Mouse (Mus musculus) G1E (cell line): ENCODE measurements around the gene Fbxo39. TPM values are rescaled to one million over a fixed set of nuclear protein-coding genes. Genes with fewer than 3 reads are reported as not detected.

Experiments used
- ATAC-seq: 2 replicates; pipeline ENCODE4 v1.8.0; 2016; ENCODE audit warnings: mild to moderate bottlenecking; ENCODE audit not compliant: insufficient number of reproducible peaks, poor library complexity, low FRiP score, severe bottlenecking; ENCODE audit errors: extremely low read depth
- DNase-seq: peaks from one replicate; pipeline ENCODE4 v3.0.0; 2012; ENCODE audit warnings: low spot score
- H3K27me3 ChIP-seq: 2 replicates; pipeline ENCODE4 v1.6.1; 2012; ENCODE audit warnings: mild to moderate bottlenecking, low read length, inconsistent platforms; ENCODE audit not compliant: insufficient read depth
- H3K36me3 ChIP-seq: replicated peaks from 2 replicates; pipeline ENCODE3; 2012; ENCODE audit warnings: mild to moderate bottlenecking, inconsistent platforms
- H3K4me1 ChIP-seq: 2 replicates; pipeline ENCODE4 v1.6.1; 2012; ENCODE audit warnings: low read depth, low read length, inconsistent platforms, mixed read lengths; ENCODE audit not compliant: insufficient read depth
- H3K4me3 ChIP-seq: 2 replicates; pipeline ENCODE4 v1.5.1; 2012; ENCODE audit warnings: low read depth, mild to moderate bottlenecking, inconsistent platforms, low read length, moderate library complexity, mixed read lengths
- H3K9me3 ChIP-seq: replicated peaks from 2 replicates; pipeline ENCODE4 v1.6.1; 2012; ENCODE audit warnings: inconsistent platforms
- CTCF ChIP-seq: IDR thresholded peaks from 2 replicates; pipeline ENCODE4 v1.5.1; 2012; ENCODE audit warnings: low read depth, low read length, inconsistent platforms, mixed read lengths
- GATA1 ChIP-seq: IDR thresholded peaks from 2 replicates; pipeline ENCODE4 v1.6.1; 2012; ENCODE audit warnings: borderline replicate concordance, low read length, inconsistent platforms, mixed read lengths
- GATA2 ChIP-seq: IDR thresholded peaks from 2 replicates; pipeline ENCODE4 v1.6.1; 2012; ENCODE audit warnings: low read depth, low read length, inconsistent platforms, borderline replicate concordance
- POLR2AphosphoS5 ChIP-seq: IDR thresholded peaks from 2 replicates; pipeline ENCODE4 v1.6.1; 2012; ENCODE audit warnings: low read depth, low read length, inconsistent platforms; ENCODE audit not compliant: insufficient replicate concordance
- TAL1 ChIP-seq: conservative IDR thresholded peaks from 2 replicates; pipeline ENCODE4 v1.6.1; 2012; ENCODE audit warnings: low read depth, low read length, inconsistent platforms, mixed read lengths
- polyA plus RNA-seq: library from polyadenylated mRNA; stranded (reverse); fragments of >175 nt; gene quantifications from 2 replicates; pipeline ENCODE4 v1.2.3, GENCODE M21; 2012
- total RNA-seq, 2 experiments: library from RNA; stranded (forward) in 1 of 2; stranded (reverse) in 1 of 2; fragments of 200-1000 nt in 1 of 2; fragments of >200 nt in 1 of 2; fragmentation: Nextera tagmentation in 1 of 2; gene quantifications; 2 replicates each; pipeline ENCODE4 v1.2.3; 2014 to 2017

Gene Fbxo39
- total and polyA plus RNA-seq, 3 experiments = 0.05 TPM; not detected in 2

DNA sequence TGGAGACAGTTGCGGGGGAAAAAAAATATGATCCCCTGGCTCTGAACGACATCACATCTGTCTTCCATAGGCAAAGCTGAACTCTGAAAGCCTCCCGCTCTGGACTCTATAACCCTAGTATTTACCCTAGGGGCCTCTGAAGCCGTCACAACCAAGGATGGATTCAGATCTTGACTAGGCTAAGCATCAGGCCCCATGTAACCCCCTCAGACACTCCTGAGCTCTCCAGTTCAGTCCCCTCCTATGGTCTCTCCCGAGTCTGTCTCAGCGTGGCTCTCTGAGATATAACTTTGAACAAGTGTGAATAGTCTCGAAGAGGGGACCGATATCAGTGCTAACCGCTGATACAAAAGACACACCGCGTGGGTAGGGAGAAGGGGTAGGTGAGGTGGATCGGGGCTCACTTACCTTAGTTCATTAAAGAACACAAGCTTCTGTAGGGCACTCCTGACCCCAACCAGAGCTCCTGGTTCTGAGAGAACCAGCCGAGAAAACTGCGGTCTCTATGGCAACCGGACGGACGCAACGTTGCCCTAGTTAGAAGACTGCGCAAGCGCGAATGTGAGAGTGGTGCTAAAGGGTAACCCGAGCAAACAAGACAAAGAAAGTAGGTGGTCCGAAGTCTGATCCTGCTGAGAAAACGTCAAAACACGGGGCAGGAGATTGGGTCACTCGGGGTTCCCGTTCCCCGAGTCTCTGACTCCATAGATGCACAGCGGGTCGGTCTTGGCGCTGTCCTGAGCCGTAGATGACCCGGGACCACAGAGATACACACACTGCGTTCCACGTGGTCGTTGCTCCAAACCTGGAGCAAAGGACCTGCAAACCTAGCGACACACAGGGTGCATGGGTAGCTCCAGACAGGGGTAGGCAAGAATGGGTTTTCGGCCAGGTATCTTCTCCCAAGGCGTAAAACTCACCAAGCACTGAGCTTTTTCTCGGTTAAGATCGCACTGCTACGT lies 47.4 kb downstream of the Fbxo39 start:
- no peak overlapping the region for H3K4me3 ChIP-seq
- H3K27me3 ChIP-seq = peaks cover 5% of the 10 kb centered on the region
- DNase-seq = no peak
- no peaks in the 10 kb centered on the region for H3K36me3 ChIP-seq
- no peaks in the 10 kb centered on the region for H3K4me1 ChIP-seq
- TF ChIP-seq GATA1 = no peak
- H3K9me3 ChIP-seq = no peaks in the 10 kb centered on the region
- no peak for ATAC-seq

DNA sequence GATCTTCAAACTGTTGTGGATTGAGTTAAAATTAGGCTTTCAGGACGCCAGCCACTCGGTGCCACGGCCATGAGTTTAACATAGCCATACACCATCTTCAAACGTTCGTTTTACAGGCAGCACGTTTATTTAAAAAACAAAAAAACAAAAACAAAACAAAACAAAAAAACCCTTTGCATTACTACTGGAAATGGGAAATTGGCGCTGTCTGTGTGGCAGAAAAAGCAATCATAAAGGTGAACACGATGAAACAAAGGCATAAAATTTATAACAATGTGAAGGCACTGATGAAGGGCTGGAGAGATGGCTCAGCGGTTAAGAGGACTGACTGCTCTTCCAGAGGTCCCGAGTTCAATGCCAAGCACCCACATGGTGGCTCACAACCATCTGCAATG lies 48.1 kb downstream of the Fbxo39 start, which contains the start of gene Tekt1:
Tekt1 (minus strand) TSS at position 96 of the 395 bp plus-strand sequence.
- H3K9me3 ChIP-seq = no peaks in the 10 kb centered on the region
- no peak for TF ChIP-seq GATA2
- DNase-seq (no peak), ATAC-seq (no peak)
- H3K36me3 ChIP-seq = no peaks in the 10 kb centered on the region
- H3K4me1 ChIP-seq = no peaks in the 10 kb centered on the region
- no peak within 1 kb of the TSS for H3K4me3 ChIP-seq
- H3K27me3 ChIP-seq = peaks cover 5% of the 10 kb centered on the region

DNA sequence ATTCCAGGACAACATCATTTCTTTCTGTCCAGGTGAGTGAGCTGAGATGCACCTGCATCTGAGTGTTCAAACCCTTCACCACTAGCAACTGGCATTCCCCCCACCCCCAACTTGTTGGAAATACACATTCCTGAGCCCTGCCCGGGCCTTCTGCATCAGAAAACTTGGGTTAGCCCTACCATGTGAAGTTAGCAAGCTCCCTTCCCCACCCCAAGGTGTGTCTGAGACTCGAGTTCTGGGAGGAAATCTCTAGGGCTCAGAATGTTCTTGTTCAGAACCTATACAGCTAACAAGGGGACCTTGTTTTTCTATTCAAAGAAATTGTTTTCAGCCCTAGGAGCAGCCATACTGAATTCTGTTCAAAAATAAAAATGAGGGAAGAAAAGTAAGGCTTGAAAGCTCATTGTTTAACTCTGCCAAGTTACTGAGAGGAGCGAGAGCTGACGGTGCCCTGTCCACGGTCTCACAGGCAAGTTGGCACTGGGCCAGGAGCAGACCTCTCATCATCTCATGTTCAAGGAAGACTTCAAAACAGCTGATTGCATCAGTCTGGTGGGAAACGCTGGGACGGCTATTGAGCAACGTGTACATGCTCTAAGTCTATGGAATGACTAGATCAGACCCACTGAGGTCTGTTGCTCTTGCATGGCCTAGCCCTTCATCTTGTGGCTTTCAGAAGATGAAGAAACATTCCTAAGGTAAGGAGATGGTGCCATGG lies 49.4 kb downstream of the Fbxo39 start:
- no peak for ATAC-seq
- H3K9me3 ChIP-seq = no peaks in the 10 kb centered on the region
- no peaks in the 10 kb centered on the region for H3K4me1 ChIP-seq
- peaks cover 10% of the 10 kb centered on the region for H3K27me3 ChIP-seq
- H3K4me3 ChIP-seq = no peak overlapping the region
- DNase-seq = no peak
- TF ChIP-seq CTCF (no peak), POLR2AphosphoS5 (no peak), GATA2 (no peak), TAL1 (no peak), GATA1 (no peak)
- H3K36me3 ChIP-seq = no peaks in the 10 kb centered on the region

- Histone ChIP-seq H3K27me3 (peaks cover 10% of the 10 kb centered on the region), H3K9me3 (no peaks in the 10 kb centered on the region), H3K4me3 (no peak overlapping the region), H3K36me3 (no peaks in the 10 kb centered on the region), H3K4me1 (no peaks in the 10 kb centered on the region)
- DNase-seq (no peak), ATAC-seq (no peak)
- TF ChIP-seq CTCF = no peak
- no peak for TF ChIP-seq GATA1
- no peak for TF ChIP-seq POLR2AphosphoS5
- TF ChIP-seq TAL1 = no peak
- TF ChIP-seq GATA2 = no peak
Measured at GRCm38 (mm10) chr11:72364526-72364925, 50.3 kb downstream of the Fbxo39 start.

GRCm38 (mm10) chr11:72366126-72366525 lies 51.9 kb downstream of the Fbxo39 start:
- peaks cover 10% of the 10 kb centered on the region for H3K27me3 ChIP-seq
- TF ChIP-seq CTCF = no peak
- TF ChIP-seq GATA2 = no peak
- TF ChIP-seq TAL1 = no peak
- no peak for TF ChIP-seq GATA1
- no peak for TF ChIP-seq POLR2AphosphoS5

GRCm38 (mm10) chr11:72367934-72368674 lies 53.9 kb downstream of the Fbxo39 start:
- H3K9me3 ChIP-seq = no peaks in the 10 kb centered on the region
- ATAC-seq (no peak), DNase-seq (no peak)
- H3K27me3 ChIP-seq = peaks cover 5% of the 10 kb centered on the region
- TF ChIP-seq POLR2AphosphoS5 (no peak), GATA1 (no peak), GATA2 (no peak), TAL1 (no peak), CTCF (no peak)
- no peak overlapping the region for H3K4me3 ChIP-seq
- H3K4me1 ChIP-seq = no peaks in the 10 kb centered on the region
- no peaks in the 10 kb centered on the region for H3K36me3 ChIP-seq

More at GRCm38 (mm10) chr11:72366126-72366525, 51.9 kb downstream of the Fbxo39 start:
- no peak for ATAC-seq
- no peaks in the 10 kb centered on the region for H3K36me3 ChIP-seq
- H3K4me3 ChIP-seq = no peak overlapping the region
- no peak for DNase-seq
- no peaks in the 10 kb centered on the region for H3K9me3 ChIP-seq
- no peaks in the 10 kb centered on the region for H3K4me1 ChIP-seq

Other genes with a start within 250 kb of the Fbxo39 start
- gene Pitpnm3, start 178.7 kb upstream of the Fbxo39 start, total RNA-seq (2014; fragmentation: Nextera tagmentation) = not detected in 2 replicates
- 0.06 and 0.27 TPM in 2 replicates for gene Pitpnm3, start 178.7 kb upstream of the Fbxo39 start, total RNA-seq (2017)
- 0.01 TPM in 1 of 2 replicates, not detected in the other for gene Pitpnm3, start 178.7 kb upstream of the Fbxo39 start, polyA plus RNA-seq
- gene Gm43951, start 107.6 kb upstream of the Fbxo39 start, total RNA-seq (2014; fragmentation: Nextera tagmentation) = not detected in 2 replicates
- gene Gm43951, start 107.6 kb upstream of the Fbxo39 start, total RNA-seq (2017) = 0.58 and 0.76 TPM in 2 replicates
- 0.29 and 0.41 TPM in 2 replicates for gene Gm43951, start 107.6 kb upstream of the Fbxo39 start, polyA plus RNA-seq
- gene 4933427D14Rik, start 107.0 kb upstream of the Fbxo39 start, total RNA-seq (2014; fragmentation: Nextera tagmentation) = 17.0 and 27.7 TPM in 2 replicates
- 13.7 and 22.4 TPM in 2 replicates for gene 4933427D14Rik, start 107.0 kb upstream of the Fbxo39 start, total RNA-seq (2017)
- 2.9 and 4.0 TPM in 2 replicates for gene 4933427D14Rik, start 107.0 kb upstream of the Fbxo39 start, polyA plus RNA-seq
- gene Txndc17, start 106.9 kb upstream of the Fbxo39 start, total RNA-seq (2014; fragmentation: Nextera tagmentation) = 112 and 134 TPM in 2 replicates
- gene Txndc17, start 106.9 kb upstream of the Fbxo39 start, total RNA-seq (2017) = 60.2 and 60.5 TPM in 2 replicates
- gene Txndc17, start 106.9 kb upstream of the Fbxo39 start, polyA plus RNA-seq = 30.1 and 31.0 TPM in 2 replicates
- 19.9 and 26.7 TPM in 2 replicates for gene Med31, start 98.9 kb upstream of the Fbxo39 start, total RNA-seq (2014; fragmentation: Nextera tagmentation)
- gene Med31, start 98.9 kb upstream of the Fbxo39 start, total RNA-seq (2017) = 13.5 and 20.2 TPM in 2 replicates
- 0.55 and 0.74 TPM in 2 replicates for gene Med31, start 98.9 kb upstream of the Fbxo39 start, polyA plus RNA-seq
- gene Slc13a5, start 47.2 kb upstream of the Fbxo39 start, total RNA-seq (2014; fragmentation: Nextera tagmentation) = not detected in 2 replicates
- gene Slc13a5, start 47.2 kb upstream of the Fbxo39 start, total RNA-seq (2017) = 0.06 and 0.11 TPM in 2 replicates
- not detected in 2 replicates for gene Slc13a5, start 47.2 kb upstream of the Fbxo39 start, polyA plus RNA-seq
- gene Xaf1, start 12.8 kb upstream of the Fbxo39 start, total RNA-seq (2014; fragmentation: Nextera tagmentation) = 0.30 TPM in 1 of 2 replicates, not detected in the other
- 1.4 and 2.0 TPM in 2 replicates for gene Xaf1, start 12.8 kb upstream of the Fbxo39 start, total RNA-seq (2017)
- gene Xaf1, start 12.8 kb upstream of the Fbxo39 start, polyA plus RNA-seq = 0.02 TPM in 1 of 2 replicates, not detected in the other
- gene Tekt1, start 48.0 kb downstream of the Fbxo39 start, total RNA-seq (2014; fragmentation: Nextera tagmentation) = not detected in 2 replicates
- gene Tekt1, start 48.0 kb downstream of the Fbxo39 start, total RNA-seq (2017) = not detected in 2 replicates
- not detected in 2 replicates for gene Tekt1, start 48.0 kb downstream of the Fbxo39 start, polyA plus RNA-seq
- not detected in 2 replicates for gene Smtnl2, start 97.3 kb downstream of the Fbxo39 start, total RNA-seq (2014; fragmentation: Nextera tagmentation)
- 0.06 and 0.11 TPM in 2 replicates for gene Smtnl2, start 97.3 kb downstream of the Fbxo39 start, total RNA-seq (2017)
- not detected in 2 replicates for gene Smtnl2, start 97.3 kb downstream of the Fbxo39 start, polyA plus RNA-seq
- not detected in 2 replicates for gene Ggt6, start 121.1 kb downstream of the Fbxo39 start, total RNA-seq (2014; fragmentation: Nextera tagmentation)
- 0.05 TPM in 1 of 2 replicates, not detected in the other for gene Ggt6, start 121.1 kb downstream of the Fbxo39 start, total RNA-seq (2017)
- not detected in 2 replicates for gene Ggt6, start 121.1 kb downstream of the Fbxo39 start, polyA plus RNA-seq
- gene Mybbp1a, start 126.9 kb downstream of the Fbxo39 start, total RNA-seq (2014; fragmentation: Nextera tagmentation) = 496 and 593 TPM in 2 replicates
- gene Mybbp1a, start 126.9 kb downstream of the Fbxo39 start, total RNA-seq (2017) = 96.8 and 125 TPM in 2 replicates
- gene Mybbp1a, start 126.9 kb downstream of the Fbxo39 start, polyA plus RNA-seq = 195 and 253 TPM in 2 replicates
- gene Spns2, start 175.5 kb downstream of the Fbxo39 start, total RNA-seq (2014; fragmentation: Nextera tagmentation) = 129 and 145 TPM in 2 replicates
- gene Spns2, start 175.5 kb downstream of the Fbxo39 start, total RNA-seq (2017) = 29.3 and 40.8 TPM in 2 replicates
- 69.2 and 113 TPM in 2 replicates for gene Spns2, start 175.5 kb downstream of the Fbxo39 start, polyA plus RNA-seq
- not detected in 2 replicates for gene Spns3, start 236.1 kb downstream of the Fbxo39 start, total RNA-seq (2014; fragmentation: Nextera tagmentation)
- 0.11 and 0.12 TPM in 2 replicates for gene Spns3, start 236.1 kb downstream of the Fbxo39 start, total RNA-seq (2017)
- gene Spns3, start 236.1 kb downstream of the Fbxo39 start, polyA plus RNA-seq = not detected in 2 replicates